19 mouse cellular contexts compared by ENCODE assay signal in genomic region chr1:160247473-160247872, GRCm38 (mm10). TPM values are rescaled to one million over a fixed set of nuclear protein-coding genes. Genes with fewer than 3 reads are reported as not detected.
DNase-seq lines count a peak whose midpoint lies in the region; ATAC-seq and TF ChIP-seq lines count a peak whose summit lies in the region.
"Had no signal": no experiment of that assay in that cellular context is flagged by ENCODE, and none has a peak within 500 bp of the region (broad histone marks: within the 10 kb centered on the region; RNA-seq: fewer than 3 reads in every experiment).

No protein-coding gene starts in this region.

- H3K4me2 ChIP-seq in lung, postnatal 0 days (replicated peaks; ENCODE audit: low read depth, low read length) = no peak overlapping the region
- H3K4me2 ChIP-seq: heart, embryonic 15.5 days; hindbrain, embryonic 12.5 days; liver, embryonic 13.5 days; midbrain, embryonic 11.5 days; stomach, embryonic 15.5 days had no signal

- H3K9me3 ChIP-seq in lung, postnatal 0 days (ENCODE audit: low read length) = no peaks in the 10 kb centered on the region
- H3K9me3 ChIP-seq: heart, embryonic 15.5 days; hindbrain, embryonic 12.5 days; limb, embryonic 10.5 days; liver, embryonic 13.5 days; stomach, embryonic 15.5 days had no signal

- WGBS in lung, postnatal 0 days = 66% methylated on average over 9 of the region's 9 CpGs

- no peak overlapping the region for H3K9ac ChIP-seq in lung, postnatal 0 days (replicated peaks; ENCODE audit: low read depth)
- H3K9ac ChIP-seq: heart, embryonic 15.5 days; hindbrain, embryonic 12.5 days; liver, embryonic 13.5 days; stomach, embryonic 15.5 days had no signal

- no peaks in the 10 kb centered on the region for H3K4me1 ChIP-seq in lung, postnatal 0 days (ENCODE audit: insufficient read depth, low read depth, low read length)
- H3K4me1 ChIP-seq: hindbrain, embryonic 12.5 days; liver, embryonic 13.5 days; stomach, embryonic 15.5 days had no signal

- no peak for TF ChIP-seq CTCF in lung, postnatal 0 days (IDR thresholded peaks at IDR 0.05)

- TF ChIP-seq EP300 in lung, postnatal 0 days (IDR thresholded peaks at IDR 0.05) = no peak

- no peaks in the 10 kb centered on the region for H3K27me3 ChIP-seq in lung, postnatal 0 days (replicated peaks; ENCODE audit: insufficient read depth, low read length)
- H3K27me3 ChIP-seq in splenic B cell, adult 2 months (ENCODE audit: control insufficient read depth, insufficient read depth, low read length, poor library complexity, severe bottlenecking) = no peaks in the 10 kb centered on the region
- H3K27me3 ChIP-seq: heart, embryonic 15.5 days; hindbrain, embryonic 12.5 days; liver, embryonic 13.5 days; Patski; stomach, embryonic 15.5 days had no signal

- intact Hi-C loops in gastrocnemius, postnatal 36 days (cut with DNase I) = no loop called here

- no peak for ATAC-seq in lung, postnatal 0 days
- peak; percentile 51 for ATAC-seq in inflammation-experienced regulatory T-cells, adult 6 months
- no peak for ATAC-seq in megakaryocyte, adult 5-6 weeks (ENCODE audit: poor library complexity, severe bottlenecking)
- ATAC-seq: Patski had no signal

- peak; percentile 44 for DNase-seq in lung, postnatal 36 days
- no peak for DNase-seq in lung, postnatal 0 days (ENCODE audit: low spot score)
- DNase-seq in splenic B cell, adult 2 months (ENCODE audit: low read depth, low spot score) = peak; percentile 70
- no peak for DNase-seq in gastrocnemius, postnatal 36 days
- DNase-seq in kidney, postnatal 25 days = no peak
- no peak for DNase-seq in adrenal gland, postnatal 25 days
- DNase-seq: cerebellum, adult 8-10 months; kidney, adult 11 months; liver, embryonic 13.5 days; lung, postnatal 14 days had no signal

- no peak overlapping the region for H3K27ac ChIP-seq in lung, postnatal 0 days (ENCODE audit: low read length)
- H3K27ac ChIP-seq: hindbrain, embryonic 12.5 days; limb, embryonic 10.5 days; liver, embryonic 13.5 days; stomach, embryonic 15.5 days had no signal

- H3K4me3 ChIP-seq in lung, postnatal 0 days (ENCODE audit: low read depth, low read length) = no peak overlapping the region
- H3K4me3 ChIP-seq: heart, embryonic 15.5 days; hindbrain, embryonic 12.5 days; limb, embryonic 10.5 days; liver, embryonic 13.5 days; myocyte; stomach, embryonic 15.5 days had no signal

- H3K36me3 ChIP-seq in lung, postnatal 0 days (ENCODE audit: insufficient read depth, low read length) = no peaks in the 10 kb centered on the region
- H3K36me3 ChIP-seq in splenic B cell, adult 2 months (ENCODE audit: control insufficient read depth, insufficient read depth, low read length, poor library complexity, severe bottlenecking) = no peaks in the 10 kb centered on the region
- H3K36me3 ChIP-seq: heart, embryonic 15.5 days; hindbrain, embryonic 12.5 days; limb, embryonic 10.5 days; liver, embryonic 13.5 days; stomach, embryonic 15.5 days had no signal

RNA-seq across cellular contexts. Expression of gene Cacybp, which starts 34.8 kb away (rescaled TPM):
- polyA plus RNA-seq in lung, postnatal 0 days (2015; fragmentation: Nextera tagmentation; extraction: Ambion mirVana) = 82.5 and 102 TPM in 2 replicates
- polyA plus RNA-seq in inflammation-experienced regulatory T-cells, adult 6 months (2017; shearing (Covaris generic)) = 100 to 1,000 TPM in 2 of 3 experiments, 10 to 100 TPM in 1; 88.4 to 163 (median 107) TPM
- 10 to 100 TPM; 43.8 to 49.1 TPM for total RNA-seq in gastrocnemius, postnatal 36 days (2021)
- 122 and 129 TPM in 2 replicates for total RNA-seq in megakaryocyte, adult 5-6 weeks (2015)
- total RNA-seq in megakaryocyte, adult 5-6 weeks (2017) = 122 and 124 TPM in 2 replicates
- total RNA-seq in adrenal gland, postnatal 25 days (2021) = 81.3 and 101 TPM in 2 replicates

RNA-seq across cellular contexts. Expression of gene Mrps14, which starts 52.5 kb away (rescaled TPM):
- 176 and 180 TPM in 2 replicates for polyA plus RNA-seq in lung, postnatal 0 days (2015; fragmentation: Nextera tagmentation; extraction: Ambion mirVana)
- 100 to 1,000 TPM; 250 to 282 (median 266) TPM for polyA plus RNA-seq in inflammation-experienced regulatory T-cells, adult 6 months (2017; shearing (Covaris generic))
- 10 to 100 TPM; 70.9 to 75.9 TPM for total RNA-seq in gastrocnemius, postnatal 36 days (2021)
- total RNA-seq in megakaryocyte, adult 5-6 weeks (2015) = 109 and 125 TPM in 2 replicates
- total RNA-seq in megakaryocyte, adult 5-6 weeks (2017) = 90.6 and 95.8 TPM in 2 replicates
- 73.0 and 98.2 TPM in 2 replicates for total RNA-seq in adrenal gland, postnatal 25 days (2021)

Comparison
In these comparisons a context has a peak if more than half of its experiments do, and no peak if none do; other contexts are left out.
1. DNase-seq: peak in lung, postnatal 36 days (single experiment) and splenic B cell, adult 2 months (single experiment); none in lung, postnatal 0 days (single experiment), gastrocnemius, postnatal 36 days (0 of 2), kidney, postnatal 25 days (0 of 2) and adrenal gland, postnatal 25 days (single experiment).